Mouse (Mus musculus) kidney, embryonic 14.5 days (tissue): ENCODE data around the gene Pak7. TPM values are rescaled to one million over a fixed set of nuclear protein-coding genes. Genes with fewer than 3 reads are reported as not detected.
"Not testable (repeated sequence)": the region's sequence is repeated elsewhere in the genome, so short reads cannot be mapped to it uniquely, and the experiment has no call there.

ENCODE experiments used
- ATAC-seq: fragments of 200-750 bp; cut with Nextera tagmentation; 2 replicates; pipeline ENCODE4 v1.8.0; 2017; ENCODE audit warnings: moderate number of reproducible peaks, mild to moderate bottlenecking, moderate TSS enrichment, moderate library complexity; ENCODE audit not compliant: low FRiP score, low TSS enrichment
- H3K27ac ChIP-seq: fragments of 300-500 bp; sonication (generic); 2 replicates; pipeline ENCODE4 v1.5.1; 2014; ENCODE audit warnings: low read depth, mild to moderate bottlenecking, low read length, moderate library complexity, mixed read lengths
- H3K27me3 ChIP-seq: fragments of 300-500 bp; sonication (generic); 2 replicates; pipeline ENCODE4 v1.6.1; 2014; ENCODE audit warnings: mild to moderate bottlenecking, low read length; ENCODE audit not compliant: control insufficient read depth, insufficient read depth
- H3K36me3 ChIP-seq: fragments of 300-500 bp; sonication (generic); 2 replicates; pipeline ENCODE4 v1.6.1; 2014; ENCODE audit warnings: low read length, mixed read lengths; ENCODE audit not compliant: control insufficient read depth, insufficient read depth
- H3K4me1 ChIP-seq: fragments of 300-500 bp; sonication (generic); 2 replicates; pipeline ENCODE4 v1.6.1; 2014; ENCODE audit warnings: low read length, mixed read lengths; ENCODE audit not compliant: control insufficient read depth, insufficient read depth
- H3K4me2 ChIP-seq: fragments of 300-500 bp; sonication (generic); replicated peaks from 2 replicates; pipeline ENCODE4 v1.6.1; 2014; ENCODE audit warnings: low read depth, mild to moderate bottlenecking, low read length
- H3K4me3 ChIP-seq: fragments of 300-500 bp; sonication (generic); 2 replicates; pipeline ENCODE4 v1.5.1; 2014; ENCODE audit warnings: mild to moderate bottlenecking, low read length
- H3K9ac ChIP-seq: fragments of 300-500 bp; sonication (generic); 2 replicates; pipeline ENCODE4 v1.6.1; 2014; ENCODE audit warnings: low read depth, mild to moderate bottlenecking, low read length, moderate library complexity
- H3K9me3 ChIP-seq: fragments of 300-500 bp; sonication (generic); 2 replicates; pipeline ENCODE4 v1.6.1; 2016; ENCODE audit warnings: low read length; ENCODE audit not compliant: control insufficient read depth
- WGBS: fragments of 180-500 bp; shearing (Covaris S2); extraction: QIAGEN DNeasy Blood & Tissue Kit; methylation state at CpG from one replicate; pipeline ENCODE4 v1.1.7; 2014; 5-methylcytosine and 5-hydroxymethylcytosine counted together
- polyA plus RNA-seq: library from polyadenylated mRNA; unstranded; fragments of >200 nt; fragmentation: Nextera tagmentation; extraction: Ambion mirVana; gene quantifications from 2 replicates; pipeline ENCODE4 v1.2.1, GENCODE M21; 2014

Pak7 gene
- polyA plus RNA-seq, 1 experiment from 2014 or later: 1.6 TPM

- no peaks in the 10 kb centered on the region for H3K36me3 ChIP-seq
- WGBS: 86% methylated on average over 1 of the region's 1 CpGs
- no peaks in the 10 kb centered on the region for H3K27me3 ChIP-seq
- H3K9ac ChIP-seq: no peak overlapping the region
- H3K9me3 ChIP-seq: no peaks in the 10 kb centered on the region
- no peak overlapping the region for H3K4me3 ChIP-seq
- ATAC-seq: no peak
- no peaks in the 10 kb centered on the region for H3K4me1 ChIP-seq
- H3K27ac ChIP-seq: no peak overlapping the region
- no peak overlapping the region for H3K4me2 ChIP-seq
These were observed 105.7 kb downstream of the Pak7 start for GRCm38 (mm10) chr2:136282043-136282442.

DNA sequence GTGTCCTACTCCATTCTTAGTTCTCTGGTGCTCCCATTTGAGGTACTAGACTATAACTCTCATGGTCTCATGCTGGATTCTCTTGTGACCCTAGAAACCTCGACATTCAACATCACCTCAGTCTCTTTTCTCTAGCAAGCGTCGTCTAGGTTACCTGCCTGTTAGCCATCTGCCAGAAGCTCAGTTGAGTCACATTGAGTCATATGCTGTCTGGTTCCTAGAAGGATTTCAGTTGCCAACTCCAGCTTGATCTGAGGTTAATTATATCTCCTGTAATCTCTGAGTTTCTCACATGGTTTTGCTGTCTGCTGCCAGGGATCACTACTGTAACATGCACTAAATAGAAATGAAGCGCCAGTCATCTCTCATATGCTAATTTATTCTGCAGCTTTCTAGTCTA is 145.8 kb downstream of the Pak7 start:
- not testable (repeated sequence) for H3K36me3 ChIP-seq, ATAC-seq
- 89% methylated on average over 4 of the region's 4 CpGs for WGBS

DNA sequence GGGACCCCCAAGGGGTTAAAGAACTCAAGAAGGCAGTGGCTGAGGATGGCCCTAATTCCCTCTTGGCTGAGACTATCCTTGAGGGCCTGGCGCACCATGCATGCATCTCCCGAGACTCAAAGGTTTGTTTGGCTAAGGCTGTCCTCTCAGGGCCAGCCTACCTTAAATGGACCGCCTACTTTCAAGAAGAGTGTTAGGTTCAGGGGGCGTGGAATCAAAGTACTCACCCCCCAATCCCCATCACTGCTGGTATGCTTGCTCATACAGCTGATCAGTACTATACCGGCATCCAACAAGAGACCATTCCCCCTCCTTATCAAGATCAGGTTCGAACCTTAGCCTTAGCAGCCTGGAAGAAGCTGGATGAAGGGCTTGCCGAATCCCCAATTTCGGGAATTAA is 156.5 kb downstream of the Pak7 start:
- Histone ChIP-seq H3K4me2 (no peak overlapping the region), H3K27me3 (no peaks in the 10 kb centered on the region), H3K9me3 (no peaks in the 10 kb centered on the region), H3K4me3 (no peak overlapping the region), H3K36me3 (no peaks in the 10 kb centered on the region), H3K4me1 (no peaks in the 10 kb centered on the region), H3K9ac (no peak overlapping the region), H3K27ac (no peak overlapping the region)
- no peak for ATAC-seq
- WGBS: 94% methylated on average over 8 of the region's 8 CpGs

More for the DNA sequence above, 145.8 kb downstream of the Pak7 start:
- H3K4me3 ChIP-seq, H3K27me3 ChIP-seq, H3K27ac ChIP-seq, H3K4me2 ChIP-seq, H3K9me3 ChIP-seq, H3K4me1 ChIP-seq, H3K9ac ChIP-seq: not testable (repeated sequence)

DNA sequence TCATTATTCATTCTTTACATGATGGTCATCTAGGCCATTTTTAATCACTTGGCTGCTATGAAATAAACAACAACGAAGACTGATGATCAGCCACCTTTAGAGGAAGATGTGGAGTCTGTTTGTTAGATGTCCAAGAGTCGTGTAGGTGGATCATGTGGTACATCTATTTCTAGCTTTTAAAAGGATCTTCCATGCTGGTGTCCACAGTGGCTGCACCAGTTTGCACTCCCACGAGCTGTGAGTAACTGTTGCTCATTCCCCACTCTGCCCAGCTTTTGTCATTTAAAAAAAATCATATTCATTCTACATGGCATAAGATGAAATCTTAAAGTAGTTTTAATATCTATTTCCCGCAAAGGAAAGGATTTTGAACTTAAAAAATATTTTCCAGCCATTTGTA is 183.7 kb downstream of the Pak7 start:
- Histone ChIP-seq H3K4me1 (no peaks in the 10 kb centered on the region), H3K27ac (no peak overlapping the region), H3K27me3 (no peaks in the 10 kb centered on the region), H3K9me3 (no peaks in the 10 kb centered on the region), H3K4me2 (no peak overlapping the region), H3K36me3 (no peaks in the 10 kb centered on the region), H3K9ac (no peak overlapping the region), H3K4me3 (no peak overlapping the region)
- ATAC-seq: no peak
- WGBS: 79% methylated on average over 4 of the region's 4 CpGs

DNA sequence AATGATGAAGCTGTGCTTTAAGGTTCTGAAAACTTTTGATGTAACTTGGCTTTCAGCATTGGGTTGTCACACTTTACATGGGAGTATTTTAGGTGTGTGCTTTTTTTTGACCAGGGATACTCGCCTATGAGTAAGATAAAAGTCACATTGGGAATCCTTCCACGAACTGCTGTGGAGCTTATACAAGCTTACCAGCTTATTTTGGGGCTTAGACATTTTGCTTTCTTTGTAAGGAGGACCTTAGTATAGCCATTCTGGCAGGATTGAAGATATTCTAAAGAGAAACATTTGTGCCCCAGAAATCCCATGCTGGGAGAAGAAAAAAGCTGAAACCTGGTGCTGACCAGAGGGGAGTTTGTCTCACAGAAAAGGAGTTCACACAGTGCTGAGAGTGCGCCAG is 212.7 kb downstream of the Pak7 start:
- Histone ChIP-seq H3K4me3 (no peak overlapping the region), H3K9me3 (no peaks in the 10 kb centered on the region), H3K4me1 (no peaks in the 10 kb centered on the region), H3K27me3 (no peaks in the 10 kb centered on the region), H3K4me2 (no peak overlapping the region), H3K36me3 (no peaks in the 10 kb centered on the region), H3K27ac (no peak overlapping the region), H3K9ac (no peak overlapping the region)
- ATAC-seq: no peak
- WGBS: 85% methylated on average over 3 of the region's 3 CpGs

GRCm38 (mm10) chr2:136150752-136151151 is 237.0 kb downstream of the Pak7 start:
- ATAC-seq: no peak
- no peaks in the 10 kb centered on the region for H3K4me1 ChIP-seq
- no peaks in the 10 kb centered on the region for H3K27me3 ChIP-seq
- H3K4me3 ChIP-seq: no peak overlapping the region
- no peak overlapping the region for H3K4me2 ChIP-seq
- H3K9ac ChIP-seq: no peak overlapping the region
- H3K9me3 ChIP-seq: no peaks in the 10 kb centered on the region
- 86% methylated on average over 7 of the region's 7 CpGs for WGBS
- H3K36me3 ChIP-seq: no peaks in the 10 kb centered on the region
- no peak overlapping the region for H3K27ac ChIP-seq

DNA sequence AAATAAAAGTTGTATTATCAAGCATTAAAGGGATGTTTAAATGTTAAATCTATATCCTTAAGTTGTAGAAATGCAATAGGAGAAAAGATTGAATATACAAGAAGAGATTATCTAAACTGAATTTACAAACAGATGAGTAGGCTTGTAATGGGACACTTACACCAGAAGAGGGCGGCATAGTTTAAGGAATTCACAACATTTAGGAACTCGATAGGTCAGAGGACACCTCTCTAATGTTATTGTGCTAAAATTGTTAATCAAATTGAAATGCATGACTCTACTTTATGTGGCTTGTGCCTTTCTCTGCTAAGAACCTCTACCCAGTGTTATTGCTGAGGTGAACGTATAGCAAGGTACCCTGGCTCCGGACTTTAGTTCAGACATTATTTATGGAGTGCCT is 238.2 kb downstream of the Pak7 start:
- 17% methylated on average over 4 of the region's 4 CpGs for WGBS
- H3K9me3 ChIP-seq: no peaks in the 10 kb centered on the region
- no peak overlapping the region for H3K4me2 ChIP-seq
- no peaks in the 10 kb centered on the region for H3K27me3 ChIP-seq
- H3K4me3 ChIP-seq: no peak overlapping the region
- H3K36me3 ChIP-seq: no peaks in the 10 kb centered on the region
- no peaks in the 10 kb centered on the region for H3K4me1 ChIP-seq
- no peak overlapping the region for H3K9ac ChIP-seq
- H3K27ac ChIP-seq: no peak overlapping the region
- peak; percentile 59; the same call in 1 of the 2 replicates for ATAC-seq

GRCm38 (mm10) chr2:136148999-136149398 is 238.8 kb downstream of the Pak7 start:
- no peak overlapping the region for H3K4me2 ChIP-seq
- ATAC-seq: peak; percentile 90
- H3K27me3 ChIP-seq: no peaks in the 10 kb centered on the region
- no peak overlapping the region for H3K9ac ChIP-seq
- H3K9me3 ChIP-seq: no peaks in the 10 kb centered on the region
- no peaks in the 10 kb centered on the region for H3K4me1 ChIP-seq
- no peaks in the 10 kb centered on the region for H3K36me3 ChIP-seq
- no peak overlapping the region for H3K4me3 ChIP-seq
- H3K27ac ChIP-seq: no peak overlapping the region
- WGBS: 5% methylated on average over 6 of the region's 6 CpGs

DNA sequence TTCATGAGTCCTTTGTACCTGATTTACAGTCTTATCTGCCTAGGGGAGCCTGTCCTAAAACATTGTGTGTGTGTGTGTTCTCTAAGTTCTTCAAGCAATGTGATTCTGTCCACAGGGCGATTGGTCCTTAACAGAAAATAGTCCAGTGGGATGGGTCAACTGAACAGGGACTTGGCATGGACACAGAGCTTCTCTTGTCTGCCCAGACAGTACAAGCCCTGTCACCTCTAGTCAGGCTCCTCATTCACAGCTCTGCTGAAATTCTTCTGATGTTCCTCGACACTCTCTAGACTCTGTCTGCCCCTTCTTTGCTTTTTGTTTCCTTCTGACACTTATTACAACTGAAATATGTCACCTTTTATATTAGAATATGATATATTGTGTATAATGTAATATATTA is 247.0 kb downstream of the Pak7 start:
- Histone ChIP-seq H3K9ac (no peak overlapping the region), H3K4me3 (no peak overlapping the region), H3K4me1 (no peaks in the 10 kb centered on the region), H3K36me3 (no peaks in the 10 kb centered on the region), H3K27me3 (no peaks in the 10 kb centered on the region), H3K27ac (no peak overlapping the region), H3K4me2 (no peak overlapping the region), H3K9me3 (no peaks in the 10 kb centered on the region)
- no peak for ATAC-seq
- 72% methylated on average over 2 of the region's 2 CpGs for WGBS
